Mouse (Mus musculus): ENCODE data around the gene Tiam1.

- TF ChIP-seq CTCF (IDR thresholded peaks at IDR 0.05; ENCODE audit: control insufficient read depth, insufficient read depth, low read length) (no peak), POLR2A (IDR thresholded peaks at IDR 0.05; ENCODE audit: borderline replicate concordance, control insufficient read depth, low read depth, low read length) (no peak)
Measured at GRCm38 (mm10) chr16:89923311-89923710, 220.3 kb downstream of the Tiam1 start.
